Mouse (Mus musculus): ENCODE measurements around the gene Cadps2.

DNA sequence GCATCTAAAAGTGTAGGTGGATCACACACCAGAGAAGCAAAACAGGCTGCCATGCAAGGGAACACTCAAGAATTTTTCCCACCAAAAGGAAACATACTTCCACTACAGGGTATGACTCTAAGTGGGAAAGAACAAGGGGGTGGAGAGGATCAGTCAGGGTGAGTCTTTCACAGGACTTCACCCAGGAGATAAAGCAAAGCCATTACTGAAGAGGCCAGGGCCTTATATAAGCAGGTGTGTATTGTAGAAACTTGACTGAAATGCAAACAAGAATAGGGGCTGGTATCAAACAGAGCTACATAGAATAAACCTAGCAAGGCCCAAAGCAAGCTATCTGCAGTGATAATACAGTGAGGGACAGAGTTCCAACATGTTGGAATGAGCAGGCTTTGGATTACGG is 271.6 kb downstream of the Cadps2 start:
- TF ChIP-seq CTCF (IDR thresholded peaks at IDR 0.05; ENCODE audit: insufficient read depth, low read depth, low read length) (no peak), POLR2A (IDR thresholded peaks at IDR 0.05; ENCODE audit: insufficient read depth, low read depth, low read length) (no peak)

All from olfactory bulb, adult 2 months (tissue).